Mouse (Mus musculus): ENCODE measurements around the gene Gm48551.

Gene Gm48551

GRCm38 (mm10) chr10:81417227-81418215 is 33.3 kb downstream of the Gm48551 start:
- DNase-seq (ENCODE audit: low read depth, low spot score), result no peak

DNA sequence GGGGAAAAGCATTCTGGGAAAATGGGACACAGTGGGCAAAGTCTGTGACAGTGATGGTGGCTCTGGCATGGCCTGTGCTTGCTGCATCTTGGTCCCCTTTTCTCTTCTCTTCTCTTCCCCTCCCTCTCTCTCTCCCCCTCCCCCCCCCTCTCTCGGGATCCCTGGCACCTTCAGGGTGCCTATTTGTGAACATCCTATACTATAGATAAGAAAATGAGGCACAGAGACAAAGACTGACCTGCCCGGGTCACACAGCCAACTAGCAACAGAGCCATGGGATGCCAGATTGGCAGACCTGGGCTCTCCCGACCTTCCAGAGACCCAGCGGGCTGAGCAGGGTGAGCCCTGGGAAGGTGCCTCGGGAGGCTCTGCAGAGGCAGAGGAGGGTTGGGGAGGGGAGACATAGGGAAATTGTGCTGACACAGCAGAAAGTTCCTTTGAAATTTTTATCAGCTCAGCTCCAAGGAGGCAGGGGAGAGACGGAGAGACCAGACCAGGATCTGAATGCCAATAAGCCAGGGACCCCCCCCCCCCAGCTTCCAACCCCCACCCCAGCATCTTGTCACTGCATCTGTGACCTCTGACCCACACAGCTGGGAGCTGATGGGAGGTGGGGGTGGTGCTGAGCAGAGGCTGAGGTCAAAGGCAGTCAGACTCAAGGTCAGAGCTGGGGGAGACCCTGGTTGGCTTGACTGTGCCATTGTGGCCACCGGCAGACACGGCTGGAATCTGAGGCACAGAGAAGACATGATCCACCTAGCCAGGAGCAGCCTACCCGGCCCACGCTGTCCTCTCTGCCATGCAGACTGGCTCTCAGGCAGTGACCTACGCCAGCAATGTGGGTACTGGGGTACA is 34.2 kb downstream of the Gm48551 start:
- DNase-seq (ENCODE audit: low read depth, low spot score), result no peak

GRCm38 (mm10) chr10:81419111-81419928 is 35.1 kb downstream of the Gm48551 start:
- DNase-seq (ENCODE audit: low read depth, low spot score), result no peak

GRCm38 (mm10) chr10:81420191-81420767 is 36.0 kb downstream of the Gm48551 start:
- no peak for DNase-seq (ENCODE audit: low read depth, low spot score)

DNA sequence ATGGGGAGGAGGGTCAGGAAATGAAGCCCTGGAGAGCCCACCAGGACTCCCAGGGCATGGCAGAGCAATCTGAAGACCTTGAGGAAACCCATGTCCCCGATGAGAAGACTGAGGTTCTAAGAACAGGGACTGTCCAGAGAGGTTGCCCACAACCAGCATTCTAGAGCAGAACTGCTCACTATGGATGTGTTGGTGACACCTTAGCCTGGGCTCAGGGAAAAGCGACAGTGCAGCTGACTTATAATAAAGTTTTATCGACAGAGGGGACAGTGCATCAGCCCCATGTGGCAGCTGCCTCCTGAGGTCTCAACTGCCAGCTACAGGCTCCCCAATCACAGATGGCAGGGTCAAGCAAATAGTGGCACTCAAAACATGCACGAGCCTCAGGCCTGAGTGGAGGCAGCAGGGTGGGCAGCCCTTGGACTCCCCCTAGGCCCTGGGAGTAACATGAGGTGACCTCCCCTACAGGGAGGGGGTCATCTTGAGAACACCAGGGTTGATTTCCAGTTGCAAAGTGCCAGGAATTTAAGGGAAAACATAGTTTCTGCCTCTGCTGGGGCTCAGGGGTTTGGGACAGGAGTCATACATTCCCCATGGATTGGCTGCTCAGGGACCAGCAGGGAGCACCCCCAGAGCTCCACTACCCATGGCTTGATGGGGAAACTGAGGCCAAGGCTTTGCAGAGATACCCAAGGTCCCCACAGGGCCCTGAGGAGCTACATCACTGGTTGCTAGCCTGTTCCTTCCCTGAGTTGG is 37.0 kb downstream of the Gm48551 start:
- DNase-seq (ENCODE audit: low read depth, low spot score), result no peak

DNA sequence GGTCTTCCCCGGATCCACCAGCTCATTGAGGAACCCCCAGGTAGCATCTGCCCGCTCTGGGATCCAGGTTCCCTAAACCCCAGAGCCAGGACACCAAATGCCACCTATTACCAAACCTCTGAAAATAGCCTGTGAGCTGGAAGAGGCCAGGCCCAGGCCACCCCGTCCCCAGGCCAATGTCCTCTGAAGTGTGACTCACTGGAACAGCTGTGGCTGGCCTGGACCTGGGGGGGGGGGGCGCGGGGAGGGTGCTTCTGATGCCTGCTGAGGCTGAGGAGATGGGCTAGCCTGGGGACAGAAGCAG is 37.5 kb downstream of the Gm48551 start:
- no peak for DNase-seq (ENCODE audit: low read depth, low spot score)

GRCm38 (mm10) chr10:81422191-81422590 is 37.9 kb downstream of the Gm48551 start:
- no peak for DNase-seq (ENCODE audit: low read depth, low spot score)

DNA sequence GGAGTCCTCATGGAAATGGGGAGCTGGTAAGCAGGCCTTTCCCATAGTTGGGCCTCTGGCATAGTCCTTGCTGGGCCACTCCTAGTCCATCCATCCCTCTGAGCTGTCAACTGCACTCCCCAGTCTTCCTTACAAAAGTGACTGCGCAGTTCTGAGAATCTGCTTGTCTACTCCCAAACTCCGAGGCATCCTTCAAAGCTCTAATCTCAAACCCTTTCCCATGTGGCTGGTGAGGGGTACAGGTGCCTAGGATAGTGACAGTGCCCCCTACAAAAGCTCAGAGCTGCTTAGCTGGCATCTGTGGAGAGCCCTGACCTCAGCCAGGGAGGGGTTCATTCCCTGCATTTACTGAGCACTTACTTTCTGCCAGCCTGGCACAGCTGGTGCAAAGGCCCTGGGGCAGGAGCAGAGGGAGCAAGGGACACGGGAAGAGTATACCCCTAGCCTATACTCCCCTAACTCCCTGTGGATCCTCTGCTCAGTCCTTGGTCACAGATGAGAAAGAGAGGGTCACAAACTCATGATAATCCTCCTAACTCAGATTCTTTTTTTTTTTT is 38.5 kb downstream of the Gm48551 start:
- DNase-seq (ENCODE audit: low read depth, low spot score), result no peak

DNA sequence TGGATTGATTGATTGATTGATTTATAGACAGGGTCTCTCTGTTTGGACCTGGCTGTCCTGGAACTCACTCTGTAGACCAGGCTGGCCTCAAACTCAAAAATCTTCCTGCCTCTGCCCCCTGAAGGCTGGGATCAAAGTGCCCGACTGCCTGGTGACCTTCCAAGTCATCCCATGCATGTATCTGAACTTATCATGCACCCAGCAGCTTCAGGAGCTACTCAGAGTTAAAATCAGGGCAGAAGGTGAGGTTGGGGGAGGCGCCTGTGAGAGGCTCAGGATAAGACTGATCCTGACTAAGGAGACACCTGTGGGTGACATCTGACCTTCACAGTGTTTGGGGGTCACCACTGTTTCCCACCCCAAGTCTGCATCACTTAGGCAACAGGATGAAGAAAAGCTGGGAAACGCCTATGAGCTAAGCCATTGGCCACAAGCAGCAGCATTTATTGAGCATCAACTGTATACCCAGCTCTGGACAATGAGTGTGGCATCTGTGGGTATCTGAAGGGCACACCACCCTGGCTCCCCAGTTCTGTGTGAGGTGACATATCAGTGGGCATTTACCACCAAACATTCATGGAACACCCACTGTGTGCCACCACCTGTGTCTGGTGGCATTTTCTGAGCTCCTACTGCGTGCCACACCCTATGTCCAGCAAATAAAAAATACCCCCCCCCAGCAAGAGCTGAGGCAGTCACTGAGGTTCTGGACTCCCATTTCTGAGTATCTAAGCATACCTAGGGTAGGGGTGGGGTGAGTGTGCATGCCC is 39.4 kb downstream of the Gm48551 start:
- DNase-seq (ENCODE audit: low read depth, low spot score), result no peak

- no peak for DNase-seq (ENCODE audit: low read depth, low spot score)
Measured at GRCm38 (mm10) chr10:81424246-81425051, 40.2 kb downstream of the Gm48551 start.

DNA sequence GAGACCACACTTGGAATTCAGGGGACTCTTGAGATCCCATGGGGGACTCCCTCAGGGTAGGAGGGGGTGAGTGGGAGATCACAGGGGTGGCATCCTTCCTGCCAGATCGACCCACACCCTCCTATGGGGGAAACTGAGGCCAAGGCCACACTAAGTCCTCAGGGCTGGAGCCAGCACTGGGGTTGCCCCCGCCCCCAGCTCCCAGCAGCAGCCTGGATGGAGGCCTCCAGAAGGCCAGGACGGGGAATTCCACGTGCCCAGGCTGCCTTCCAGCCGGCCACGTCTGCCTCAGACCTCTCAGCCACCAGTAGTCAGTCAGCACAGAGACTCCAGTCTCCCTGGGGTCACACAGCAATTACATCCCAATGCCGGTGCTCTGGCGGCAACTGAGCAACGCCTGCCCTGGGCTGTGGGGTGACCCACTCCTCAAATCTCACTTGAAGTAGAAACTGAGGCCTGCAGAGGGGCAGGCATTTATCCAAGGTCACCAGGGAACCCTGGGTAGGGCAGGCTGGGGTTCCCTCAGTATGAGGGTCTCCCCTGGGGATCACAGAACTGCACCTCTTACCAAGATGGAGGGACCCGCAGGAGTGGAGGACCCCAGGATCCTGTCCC is 41.1 kb downstream of the Gm48551 start:
- DNase-seq (ENCODE audit: low read depth, low spot score), result no peak

GRCm38 (mm10) chr10:81426081-81426671 is 41.9 kb downstream of the Gm48551 start:
- DNase-seq (ENCODE audit: low read depth, low spot score), result no peak

GRCm38 (mm10) chr10:81426897-81427296 is 42.6 kb downstream of the Gm48551 start:
- DNase-seq (ENCODE audit: low read depth, low spot score), result no peak

DNA sequence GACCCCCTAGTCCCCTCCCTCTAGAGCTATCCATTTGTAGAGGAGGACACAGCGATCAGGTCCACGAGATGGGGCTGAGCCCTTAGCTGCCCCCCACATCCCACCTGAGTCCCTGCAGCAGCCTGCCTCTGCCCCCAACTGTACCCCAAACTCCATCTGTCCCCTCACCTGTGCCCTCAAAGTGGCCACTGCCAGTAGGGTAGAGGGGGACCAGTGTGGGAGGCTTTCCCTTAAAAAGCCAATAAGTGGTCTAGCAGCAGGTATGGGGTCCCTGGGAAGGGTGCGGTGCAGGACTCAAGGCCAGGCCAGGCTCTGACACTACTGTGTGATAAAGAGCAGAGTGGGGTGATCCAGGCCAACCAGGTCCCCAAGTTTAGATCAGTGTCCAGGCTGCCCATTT is 43.1 kb downstream of the Gm48551 start:
- no peak for DNase-seq (ENCODE audit: low read depth, low spot score)

GRCm38 (mm10) chr10:81427804-81428506 is 43.7 kb downstream of the Gm48551 start:
- no peak for DNase-seq (ENCODE audit: low read depth, low spot score)

DNA sequence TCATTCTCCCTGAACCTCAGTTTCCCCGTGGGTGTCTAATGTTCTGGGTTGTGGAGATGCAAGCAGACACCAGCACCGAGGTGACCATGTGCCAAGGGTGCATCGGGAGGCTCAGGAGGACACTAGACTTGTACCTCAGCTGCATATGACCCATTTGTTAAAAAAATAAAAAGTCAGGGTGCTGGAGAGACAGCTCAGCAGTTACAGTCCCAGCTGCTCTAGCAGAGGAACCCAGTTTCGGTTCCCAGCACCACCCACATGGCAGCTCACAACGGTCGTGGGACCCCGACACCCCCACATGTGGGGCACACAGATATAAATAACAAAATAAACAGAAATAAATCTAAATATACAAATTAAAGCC is 44.2 kb downstream of the Gm48551 start:
- DNase-seq (ENCODE audit: low read depth, low spot score), result no peak

GRCm38 (mm10) chr10:81429092-81429491 is 44.8 kb downstream of the Gm48551 start:
- no peak for DNase-seq (ENCODE audit: low read depth, low spot score)

All from telencephalon, adult 2 months (tissue).